Comparison of ENCODE assay signal across 14 mouse cellular contexts in the genomic region with DNA sequence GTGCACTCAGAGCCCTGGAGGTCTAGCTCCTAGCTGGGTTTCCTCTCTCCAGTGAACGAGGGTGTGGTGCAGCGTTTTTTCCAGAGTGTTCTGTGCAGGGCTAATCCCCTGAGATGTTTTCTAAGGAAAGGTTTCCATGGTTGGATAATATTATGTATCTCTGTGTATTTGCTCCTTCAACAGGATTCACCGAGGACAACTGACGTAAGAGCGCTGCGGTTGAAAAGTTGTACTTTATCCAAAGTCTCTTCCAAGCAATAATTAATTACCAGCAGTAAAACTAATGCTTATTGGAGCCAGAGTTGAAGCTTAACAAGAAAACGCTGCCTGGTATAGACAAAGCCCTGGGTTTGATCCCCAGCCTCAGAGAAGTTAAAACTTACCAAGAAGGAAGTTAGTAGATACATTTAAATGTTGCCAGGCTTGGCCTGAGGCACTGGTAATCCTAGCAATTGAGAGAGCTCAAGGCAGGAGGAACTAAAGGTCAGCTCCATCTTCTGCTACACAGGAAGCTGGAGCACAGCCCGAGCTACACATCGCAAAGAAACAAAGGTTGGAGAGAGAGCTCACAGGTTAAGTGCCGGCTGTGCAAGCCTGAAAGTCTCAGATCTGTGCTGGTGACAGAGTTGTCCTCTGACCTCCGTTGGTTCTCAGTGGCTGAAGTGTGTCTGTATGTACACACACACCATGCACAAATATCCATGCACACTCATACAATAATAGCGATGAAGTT. TPM values are rescaled to one million over a fixed set of nuclear protein-coding genes. Genes with fewer than 3 reads are reported as not detected.
A peak's percentile ranks its signal among the peaks of the same experiment; 100 is the strongest.
DNase-seq lines count a peak whose midpoint lies in the region; ATAC-seq and TF ChIP-seq lines count a peak whose summit lies in the region.
"Had no signal": no experiment of that assay in that cellular context is flagged by ENCODE, and none has a peak within 500 bp of the region (broad histone marks: within the 10 kb centered on the region; RNA-seq: fewer than 3 reads in every experiment).

No protein-coding gene starts in this region.

- TF ChIP-seq POLR2A in kidney, adult 2 months (IDR thresholded peaks at IDR 0.05; ENCODE audit: low read depth, low read length), result no peak

- ATAC-seq in heart, embryonic 11.5 days (replicated peaks; ENCODE audit: insufficient number of reproducible peaks, low FRiP score, low TSS enrichment), result no peak
- ATAC-seq in limb, embryonic 12.5 days (ENCODE audit: insufficient number of reproducible peaks, insufficient read depth, low FRiP score, low TSS enrichment, low read depth), result no peak
- ATAC-seq in forebrain, embryonic 14.5 days, result no peak

- TF ChIP-seq CTCF in kidney, adult 2 months (conservative IDR thresholded peaks at IDR 0.05; ENCODE audit: insufficient read depth, insufficient read length, low read depth, low read length), result no peak

- 0 out of 2 replicates have a peak, but pooled peaks cover 12% of the 10 kb centered on the region for H3K4me1 ChIP-seq in heart, embryonic 11.5 days (ENCODE audit: control insufficient read depth, insufficient read depth, low read length)
- peaks cover 18% of the 10 kb centered on the region for H3K4me1 ChIP-seq in kidney, adult 2 months (ENCODE audit: control insufficient read depth, insufficient read depth, low read length)
- peaks cover 11% of the 10 kb centered on the region; the same call in 1 of the 2 replicates for H3K4me1 ChIP-seq in limb, embryonic 12.5 days (replicated peaks)
- no peaks in the 10 kb centered on the region for H3K4me1 ChIP-seq in forebrain, embryonic 14.5 days (ENCODE audit: control insufficient read depth, insufficient read depth, low read length)

- DNase-seq in heart, adult 18-20 months, result peak; percentile 38 to 63
- DNase-seq in heart, adult 8-10 months (ENCODE audit: low spot score), result peak; percentile 57
- DNase-seq in kidney, adult 2 months, result peak; percentile 78
- no peak for DNase-seq in spleen, postnatal 10 days (ENCODE audit: low spot score in 2 of 2)
- DNase-seq in forebrain, embryonic 14.5 days (ENCODE audit: low spot score), result no peak
- DNase-seq in layer of hippocampus, adult 8-10 months (ENCODE audit: low spot score in 2 of 2), result no peak
- DNase-seq: adrenal gland, postnatal 25 days; B cell, adult 2 months; liver, embryonic 13.5 days had no signal

- H3K4me2 ChIP-seq in heart, embryonic 11.5 days, result no peak overlapping the region
- no peak overlapping the region for H3K4me2 ChIP-seq in limb, embryonic 12.5 days
- no peak overlapping the region for H3K4me2 ChIP-seq in forebrain, embryonic 14.5 days (ENCODE audit: low read length)
- H3K4me2 ChIP-seq: liver, embryonic 13.5 days had no signal

- H3K36me3 ChIP-seq in heart, embryonic 11.5 days (ENCODE audit: control insufficient read depth, insufficient read depth, low read length), result no peaks in the 10 kb centered on the region
- no peaks in the 10 kb centered on the region for H3K36me3 ChIP-seq in kidney, adult 2 months (ENCODE audit: control insufficient read depth, insufficient read depth, low read length)
- no peaks in the 10 kb centered on the region for H3K36me3 ChIP-seq in limb, embryonic 12.5 days
- no peaks in the 10 kb centered on the region for H3K36me3 ChIP-seq in forebrain, embryonic 14.5 days (ENCODE audit: control insufficient read depth, insufficient read depth, low read length)
- H3K36me3 ChIP-seq: hindbrain, embryonic 10.5 days; liver, embryonic 13.5 days had no signal

- no peaks in the 10 kb centered on the region for H3K9me3 ChIP-seq in heart, embryonic 11.5 days (replicated peaks; ENCODE audit: control insufficient read depth, low read length)
- H3K9me3 ChIP-seq in limb, embryonic 12.5 days, result no peaks in the 10 kb centered on the region
- no peaks in the 10 kb centered on the region for H3K9me3 ChIP-seq in forebrain, embryonic 14.5 days (replicated peaks; ENCODE audit: control insufficient read depth, low read length)
- H3K9me3 ChIP-seq: hindbrain, embryonic 10.5 days; liver, embryonic 13.5 days had no signal

- 73% methylated on average over 12 of the region's 12 CpGs for WGBS in heart, embryonic 11.5 days (ENCODE audit: insufficient replicate concordance)
- WGBS in kidney, adult 2 months, result 38% methylated on average over 12 of the region's 12 CpGs
- WGBS in limb, embryonic 12.5 days, result 60% methylated on average over 12 of the region's 12 CpGs
- WGBS in forebrain, embryonic 14.5 days, result 79% methylated on average over 12 of the region's 12 CpGs

- H3K9ac ChIP-seq in heart, embryonic 11.5 days (ENCODE audit: low read depth, low read length), result no peak overlapping the region
- H3K9ac ChIP-seq in limb, embryonic 12.5 days (replicated peaks), result no peak overlapping the region
- H3K9ac ChIP-seq in forebrain, embryonic 14.5 days (ENCODE audit: low read length), result no peak overlapping the region
- H3K9ac ChIP-seq: liver, embryonic 13.5 days had no signal

- H3K27me3 ChIP-seq in heart, embryonic 11.5 days (ENCODE audit: control insufficient read depth, insufficient read depth, low read length), result no peaks in the 10 kb centered on the region
- no peaks in the 10 kb centered on the region for H3K27me3 ChIP-seq in kidney, adult 2 months (replicated peaks; ENCODE audit: control insufficient read depth, insufficient read depth, low read length)
- H3K27me3 ChIP-seq in limb, embryonic 12.5 days, result no peaks in the 10 kb centered on the region
- H3K27me3 ChIP-seq in forebrain, embryonic 14.5 days (replicated peaks; ENCODE audit: control insufficient read depth, insufficient read depth, low read length), result no peaks in the 10 kb centered on the region
- H3K27me3 ChIP-seq: liver, embryonic 13.5 days had no signal

- no peak overlapping the region for H3K4me3 ChIP-seq in heart, embryonic 11.5 days (ENCODE audit: low read depth, low read length)
- H3K4me3 ChIP-seq in kidney, adult 2 months (ENCODE audit: insufficient read depth, low read depth, low read length), result no peak overlapping the region
- no peak overlapping the region for H3K4me3 ChIP-seq in limb, embryonic 12.5 days (replicated peaks)
- no peak overlapping the region for H3K4me3 ChIP-seq in forebrain, embryonic 14.5 days (ENCODE audit: low read depth, low read length)
- H3K4me3 ChIP-seq: erythroblast, embryonic 14.5 days; hindbrain, embryonic 10.5 days; liver, embryonic 13.5 days had no signal

- no peak overlapping the region for H3K27ac ChIP-seq in heart, embryonic 11.5 days (ENCODE audit: low read depth, low read length)
- peak overlapping the region; percentile 78 for H3K27ac ChIP-seq in kidney, adult 2 months (ENCODE audit: insufficient read depth, low read depth, low read length)
- 0 out of 2 replicates have a peak overlapping the region, but pooled peaks have one; percentile 4 for H3K27ac ChIP-seq in limb, embryonic 12.5 days
- H3K27ac ChIP-seq in forebrain, embryonic 14.5 days (ENCODE audit: low read depth, low read length), result no peak overlapping the region
- H3K27ac ChIP-seq: hindbrain, embryonic 10.5 days; liver, embryonic 13.5 days; macrophage had no signal

RNA-seq across cellular contexts. Expression of a gene that starts 51.2 kb away (rescaled TPM):
- 10 to 100 TPM; 48.1 to 52.0 TPM for total RNA-seq in heart, adult 18-20 months (2021)
- polyA plus RNA-seq in heart, embryonic 11.5 days (2014; fragmentation: Nextera tagmentation; extraction: Ambion mirVana), result 137 and 155 TPM in 2 replicates
- 10 to 100 TPM; 38.8 to 47.5 (median 44.8) TPM for total RNA-seq in heart, adult 8-10 months (2022)
- polyA plus RNA-seq in kidney, adult 2 months (2012; rRNA removed), result 23.2 and 38.2 TPM in 2 replicates
- polyA plus RNA-seq in limb, embryonic 12.5 days (2016; fragmentation: Nextera tagmentation; extraction: Ambion mirVana), result 146 and 154 TPM in 2 replicates
- polyA plus RNA-seq in forebrain, embryonic 14.5 days (2014; fragmentation: Nextera tagmentation; extraction: Ambion mirVana), result 138 and 160 TPM in 2 replicates
- total RNA-seq in layer of hippocampus, adult 8-10 months (2022), result 10 to 100 TPM; 56.6 to 59.8 (median 59.1) TPM

Comparison
In these comparisons a context has a peak if more than half of its experiments do, and no peak if none do; other contexts are left out.
1. DNase-seq: peak in heart, adult 18-20 months (2 of 2), heart, adult 8-10 months (single experiment) and kidney, adult 2 months (single experiment); none in spleen, postnatal 10 days (0 of 2), forebrain, embryonic 14.5 days (single experiment) and layer of hippocampus, adult 8-10 months (0 of 2).
2. H3K27ac ChIP-seq: peak in kidney, adult 2 months (single experiment) and limb, embryonic 12.5 days (single experiment); none in heart, embryonic 11.5 days (single experiment) and forebrain, embryonic 14.5 days (single experiment).